Mouse (Mus musculus) left cerebral cortex, adult 18-20 months (tissue): ENCODE results near the gene Plekho1. TPM values are rescaled to one million over a fixed set of nuclear protein-coding genes. Genes with fewer than 3 reads are reported as not detected.
"Not testable (repeated sequence)": the region's sequence is repeated elsewhere in the genome, so short reads cannot be mapped to it uniquely, and the experiment has no call there.

Experiments used
- DNase-seq, 2 experiments: peaks; one replicate each; pipeline ENCODE4 v3.0.0; 2021 to 2022; ENCODE audit warnings: low spot score in 2 of 2, mixed read lengths in 1 of 2
- total RNA-seq, 2 experiments: library from RNA; stranded (reverse); gene quantifications; 2 replicates each; pipeline ENCODE4 v1.2.3; 2021

The Plekho1 gene
- total RNA-seq, 2 experiments from 2014 or later: 73.6 to 81.9 TPM

- DNase-seq: no peak
Measured at GRCm38 (mm10) chr3:95953522-95953921, 42.3 kb downstream of the Plekho1 start.

GRCm38 (mm10) chr3:95953023-95953422, 42.8 kb downstream of the Plekho1 start:
- DNase-seq: no peak

GRCm38 (mm10) chr3:95951566-95951965, 44.2 kb downstream of the Plekho1 start:
- not testable (repeated sequence) for DNase-seq

GRCm38 (mm10) chr3:95950763-95951551, 44.8 kb downstream of the Plekho1 start:
- DNase-seq: peak; percentile 85 to 91

GRCm38 (mm10) chr3:95948325-95948724, 47.5 kb downstream of the Plekho1 start:
- no peak for DNase-seq

- no peak for DNase-seq
Measured at GRCm38 (mm10) chr3:95945731-95946240, 50.0 kb downstream of the Plekho1 start.

GRCm38 (mm10) chr3:95944742-95945141, 51.1 kb downstream of the Plekho1 start:
- DNase-seq: no peak

GRCm38 (mm10) chr3:95943226-95943625, 52.6 kb downstream of the Plekho1 start:
- no peak for DNase-seq

- DNase-seq: no peak
Measured at GRCm38 (mm10) chr3:95942749-95943148, 53.1 kb downstream of the Plekho1 start.

GRCm38 (mm10) chr3:95938835-95939234, 57.0 kb downstream of the Plekho1 start:
- no peak for DNase-seq

Other genes starting within 250 kb of the Plekho1 start
- 10 to 100 TPM; 37.1 to 39.4 TPM for gene Tars2, start 235.8 kb downstream of the Plekho1 start, total RNA-seq
- 10 to 100 TPM; 64.4 to 64.7 TPM for gene Rprd2, start 177.1 kb downstream of the Plekho1 start, total RNA-seq
- 10 to 100 TPM; 30.1 to 32.8 TPM for gene Prpf3, start 140.1 kb downstream of the Plekho1 start, total RNA-seq
- 100 to 1,000 TPM; 163 to 166 TPM for gene Mrps21, start 124.5 kb downstream of the Plekho1 start, total RNA-seq
- 10 to 100 TPM; 10.0 to 17.0 TPM for gene Ciart, start 113.8 kb downstream of the Plekho1 start, total RNA-seq
- gene BC028528, start 104.0 kb downstream of the Plekho1 start, total RNA-seq: 1 to 10 TPM; 3.6 to 6.3 TPM
- 10 to 100 TPM; 62.7 to 64.4 TPM for gene Aph1a, start 102.0 kb downstream of the Plekho1 start, total RNA-seq
- gene Car14, start 91.3 kb downstream of the Plekho1 start, total RNA-seq: 1 to 10 TPM; 6.0 to 7.8 TPM
- 100 to 1,000 TPM in 1 of 2 experiments, 10 to 100 TPM in 1; 95.1 to 109 TPM for gene Anp32e, start 66.8 kb downstream of the Plekho1 start, total RNA-seq
- gene Vps45, start 62.5 kb upstream of the Plekho1 start, total RNA-seq: 10 to 100 TPM; 46.4 to 46.7 TPM
- gene Otud7b, start 108.5 kb upstream of the Plekho1 start, total RNA-seq: 10 to 100 TPM; 37.0 to 38.1 TPM
- gene Mtmr11, start 166.0 kb upstream of the Plekho1 start, total RNA-seq: 1 to 10 TPM; 6.9 to 8.5 TPM
- gene Sf3b4, start 176.3 kb upstream of the Plekho1 start, total RNA-seq: 10 to 100 TPM; 48.6 to 50.3 TPM
- 100 to 1,000 TPM; 429 to 445 TPM for gene Sv2a, start 185.2 kb upstream of the Plekho1 start, total RNA-seq
- 10 to 100 TPM; 12.3 to 16.2 TPM for gene Bola1, start 223.7 kb upstream of the Plekho1 start, total RNA-seq
- gene Hist2h2ab, start 223.9 kb upstream of the Plekho1 start, total RNA-seq: 10 to 100 TPM; 16.5 to 17.3 TPM
- gene Hist2h2ac, start 224.9 kb upstream of the Plekho1 start, total RNA-seq: 10 to 100 TPM; 30.9 to 38.1 TPM
- 1 to 10 TPM; 5.3 to 6.8 TPM for gene Hist2h2be, start 225.1 kb upstream of the Plekho1 start, total RNA-seq
- gene Hist2h3c2, start 243.1 kb upstream of the Plekho1 start, total RNA-seq: 1 to 10 TPM; 3.8 to 4.1 TPM
- 100 to 1,000 TPM; 239 to 244 TPM for gene Hist2h2aa2, start 244.3 kb upstream of the Plekho1 start, total RNA-seq
- 1 to 10 TPM in 1 of 2 experiments, not detected in 1; 2.9 TPM for gene Hist2h2aa1, start 249.5 kb upstream of the Plekho1 start, total RNA-seq